Mouse (Mus musculus) adrenal gland, postnatal 10 days (tissue): ENCODE data around the gene Crtc1. TPM values are rescaled to one million over a fixed set of nuclear protein-coding genes. Genes with fewer than 3 reads are reported as not detected.

Experiments used
- DNase-seq: peaks from one replicate; pipeline ENCODE4 v3.0.0; 2021; ENCODE audit warnings: mixed read lengths
- total RNA-seq, 2 experiments: library from RNA; stranded (reverse); gene quantifications; 2 replicates each; pipeline ENCODE4 v1.2.3; 2021

The Crtc1 gene
- total RNA-seq, 2 experiments from 2014 or later = 14.1 to 19.4 TPM

- DNase-seq = no peak
These were observed 23.1 kb upstream of the Crtc1 start for GRCm38 (mm10) chr8:70462516-70462813.

GRCm38 (mm10) chr8:70461765-70462515 lies 22.6 kb upstream of the Crtc1 start:
- peak; percentile 77 for DNase-seq

- no peak for DNase-seq
These were observed 21.2 kb upstream of the Crtc1 start for GRCm38 (mm10) chr8:70460606-70461005.

- peak; percentile 50 for DNase-seq
These were observed 20.8 kb upstream of the Crtc1 start for GRCm38 (mm10) chr8:70460199-70460598.

GRCm38 (mm10) chr8:70459636-70460035 lies 20.3 kb upstream of the Crtc1 start:
- DNase-seq = no peak

- DNase-seq = peak; percentile 33
These were observed 19.1 kb upstream of the Crtc1 start for GRCm38 (mm10) chr8:70458462-70458861.

- DNase-seq = no peak
These were observed 18.5 kb upstream of the Crtc1 start for GRCm38 (mm10) chr8:70457882-70458281.

- peak; percentile 57 for DNase-seq
These were observed 17.6 kb upstream of the Crtc1 start for GRCm38 (mm10) chr8:70456996-70457395.

GRCm38 (mm10) chr8:70453852-70454251 lies 14.5 kb upstream of the Crtc1 start:
- DNase-seq = no peak

- no peak for DNase-seq
These were observed 13.0 kb upstream of the Crtc1 start for GRCm38 (mm10) chr8:70452196-70452966.

GRCm38 (mm10) chr8:70447639-70448420 lies 8.5 kb upstream of the Crtc1 start:
- peak; percentile 81 for DNase-seq

- DNase-seq = no peak
These were observed 6.6 kb upstream of the Crtc1 start for GRCm38 (mm10) chr8:70445988-70446387.

GRCm38 (mm10) chr8:70443326-70443725 lies 3.9 kb upstream of the Crtc1 start:
- DNase-seq = no peak

- no peak for DNase-seq
These were observed 2.2 kb upstream of the Crtc1 start for GRCm38 (mm10) chr8:70441565-70441964.

- no peak for DNase-seq
These were observed 867 bp upstream of the Crtc1 start for GRCm38 (mm10) chr8:70440246-70440645.

- DNase-seq = no peak
These were observed 435 bp upstream of the Crtc1 start for GRCm38 (mm10) chr8:70439848-70440179.

- DNase-seq = no peak
These were observed 956 bp downstream of the Crtc1 start for GRCm38 (mm10) chr8:70438423-70438822.

GRCm38 (mm10) chr8:70435156-70435555 lies 4.2 kb downstream of the Crtc1 start:
- DNase-seq = no peak

- DNase-seq = no peak
These were observed 6.3 kb downstream of the Crtc1 start for GRCm38 (mm10) chr8:70432991-70433536.

- DNase-seq = no peak
These were observed 8.2 kb downstream of the Crtc1 start for GRCm38 (mm10) chr8:70431213-70431612.

GRCm38 (mm10) chr8:70426300-70426907 lies 13.0 kb downstream of the Crtc1 start:
- DNase-seq = no peak

- no peak for DNase-seq
These were observed 16.7 kb downstream of the Crtc1 start for GRCm38 (mm10) chr8:70422722-70423121.
